Mouse (Mus musculus) yolk sac, embryonic 10.5 days (tissue): ENCODE data around the gene Olfr586.

Source experiments
- DNase-seq: peaks from one replicate; pipeline ENCODE4 v3.0.0-alpha.2; 2017; ENCODE audit warnings: low spot score

The Olfr586 gene

DNA sequence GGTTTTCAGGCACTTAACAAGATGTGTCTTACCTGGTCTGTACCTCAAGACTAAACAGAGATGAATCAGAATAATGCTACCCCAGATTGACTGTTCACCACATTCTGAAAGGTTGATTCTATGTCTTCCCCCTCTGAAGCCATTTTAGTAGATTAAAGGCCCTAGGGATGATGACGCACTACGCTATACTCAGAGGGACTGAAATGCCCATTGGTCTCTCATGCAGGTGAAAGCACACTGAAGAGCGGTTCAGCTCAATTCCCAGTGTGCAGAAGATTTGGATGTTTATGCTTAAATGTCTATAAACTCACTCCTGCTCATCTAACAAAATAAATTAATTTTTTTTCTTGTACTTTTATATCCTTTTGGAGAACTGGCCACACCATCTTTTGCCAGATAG, at the start of gene Olfr586:
TSS of gene Olfr586 (minus strand) at position 101 of the 400 bp plus-strand sequence.
- DNase-seq = no peak

DNA sequence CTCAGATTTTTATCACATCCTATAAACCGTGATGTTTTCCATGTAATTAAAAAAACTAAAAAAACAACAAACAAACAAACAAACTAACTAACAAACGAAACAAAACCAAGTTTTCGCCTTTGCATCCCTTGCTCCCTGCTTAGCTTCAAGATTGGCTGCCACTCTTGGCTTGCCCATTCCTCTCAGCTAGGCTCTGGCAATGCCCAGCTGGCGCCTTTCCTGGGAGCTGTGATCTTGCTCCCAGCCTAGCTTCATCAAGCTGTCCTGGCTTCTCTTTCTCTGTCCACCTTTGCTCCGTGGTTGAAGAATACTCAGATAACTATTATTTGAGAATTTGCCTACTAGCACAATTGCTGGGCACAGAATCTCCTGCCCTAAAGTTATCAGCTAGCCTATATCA, 44.3 kb upstream of the Olfr586 start:
- DNase-seq = no peak

DNA sequence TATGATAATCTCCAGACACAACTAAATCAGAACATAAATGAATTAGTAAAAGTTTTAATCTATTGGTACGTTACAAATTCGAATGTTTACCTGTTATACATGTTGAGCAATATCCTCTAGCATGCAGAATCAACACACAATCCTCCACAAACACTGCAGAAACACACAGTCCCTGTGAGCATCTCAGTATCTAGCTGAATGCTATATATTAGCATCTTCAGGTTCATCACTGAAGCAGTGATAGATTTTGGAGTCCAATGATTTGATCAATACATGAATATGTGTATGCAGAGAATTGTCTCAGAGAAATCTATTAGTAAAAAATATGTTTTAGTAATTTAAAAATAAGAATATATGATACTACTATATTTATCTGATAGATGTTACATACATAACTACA, 30.8 kb upstream of the Olfr586 start, which contains the start of gene Olfr589:
TSS of gene Olfr589 (minus strand) at position 101 of the 400 bp plus-strand sequence.
- DNase-seq = no peak

DNA sequence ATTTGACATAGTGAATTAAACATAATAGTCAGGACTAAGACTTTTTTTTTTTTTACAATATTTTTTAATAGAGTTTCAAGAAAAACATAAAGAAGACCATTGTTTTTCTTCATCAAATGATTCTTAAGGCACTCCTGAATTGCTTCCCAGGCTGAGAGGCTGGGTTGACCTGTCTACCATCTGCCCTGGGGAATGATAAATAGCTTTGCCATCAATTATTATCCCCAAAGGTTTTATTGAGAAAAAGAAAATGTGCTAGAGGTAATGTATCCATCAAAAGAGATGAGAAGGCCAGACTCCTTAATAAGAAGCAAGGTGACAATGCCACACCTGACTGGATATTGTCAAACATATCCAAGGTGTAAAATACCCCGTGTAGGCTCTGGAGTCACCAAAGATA, 15.1 kb upstream of the Olfr586 start, which contains the start of gene Olfr588-ps1:
TSS of gene Olfr588-ps1 (plus strand) at position 301 of the 400 bp plus-strand sequence.
- DNase-seq = no peak

DNA sequence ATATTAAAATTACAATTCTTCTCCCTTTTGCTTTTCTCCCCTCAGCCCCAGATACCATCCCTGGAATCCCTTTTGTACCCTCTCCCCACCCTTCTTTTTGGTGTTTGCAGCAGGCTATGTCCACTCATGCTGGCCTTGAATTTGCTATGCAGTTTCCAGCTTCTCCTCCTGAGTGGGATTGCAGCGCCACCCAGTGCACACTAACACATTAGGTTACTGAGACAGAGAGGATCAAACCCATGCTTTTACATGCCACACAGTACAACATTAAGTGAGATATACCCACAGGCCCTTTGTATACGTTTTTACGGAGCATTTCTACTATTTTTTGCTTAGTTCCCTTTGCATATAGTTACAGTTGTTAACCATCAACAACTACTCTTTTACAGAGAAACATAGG, 6.0 kb downstream of the Olfr586 start:
- DNase-seq = no peak

DNA sequence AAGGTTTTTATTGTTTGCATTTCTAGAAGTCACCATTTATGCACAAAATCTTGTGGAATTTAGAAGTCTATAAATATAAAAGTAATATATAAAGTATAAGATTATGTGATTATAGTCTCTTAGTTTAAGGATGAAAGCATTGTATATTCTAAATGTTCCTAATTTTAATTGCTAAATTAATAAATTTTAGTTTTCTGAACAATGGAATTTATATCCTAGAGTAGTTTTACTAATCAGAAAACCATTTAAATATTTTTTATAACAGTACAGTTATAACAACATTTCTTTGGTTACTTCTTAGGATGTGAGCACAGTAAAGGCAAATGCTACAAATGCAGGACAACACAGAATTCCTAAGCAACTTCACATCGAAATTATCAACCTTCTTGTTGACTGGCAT, 28.0 kb downstream of the Olfr586 start, which contains the start of gene Olfr585:
TSS of gene Olfr585 (plus strand) at position 301 of the 400 bp plus-strand sequence.
- no peak for DNase-seq

DNA sequence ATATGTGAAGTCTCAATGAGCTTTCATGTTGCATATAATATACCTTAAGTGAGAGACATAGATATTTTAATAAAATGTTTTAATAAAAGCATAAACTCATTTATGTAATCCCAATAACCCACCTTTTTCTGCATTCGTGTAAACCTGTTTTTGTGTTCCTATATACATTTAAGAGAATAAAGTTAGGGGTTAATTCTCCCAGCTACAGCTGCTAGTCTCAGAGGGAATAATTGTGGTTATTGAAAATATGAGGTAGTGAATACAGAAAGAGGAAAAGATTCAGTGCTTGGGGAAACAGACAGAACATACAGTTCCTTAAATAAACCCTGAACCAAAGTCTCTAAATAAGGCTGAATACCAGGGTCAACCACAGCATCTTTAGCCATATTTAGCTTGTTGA, 43.9 kb downstream of the Olfr586 start, which contains the start of gene Olfr584:
TSS of gene Olfr584 (plus strand) at position 301 of the 400 bp plus-strand sequence.
- no peak for DNase-seq
